Mouse (Mus musculus): ENCODE data around the gene Hunk. TPM values are rescaled to one million over a fixed set of nuclear protein-coding genes. Genes with fewer than 3 reads are reported as not detected.

The Hunk gene
- polyA plus RNA-seq, 1 experiment from 2014 or later: 13.6 TPM

DNA sequence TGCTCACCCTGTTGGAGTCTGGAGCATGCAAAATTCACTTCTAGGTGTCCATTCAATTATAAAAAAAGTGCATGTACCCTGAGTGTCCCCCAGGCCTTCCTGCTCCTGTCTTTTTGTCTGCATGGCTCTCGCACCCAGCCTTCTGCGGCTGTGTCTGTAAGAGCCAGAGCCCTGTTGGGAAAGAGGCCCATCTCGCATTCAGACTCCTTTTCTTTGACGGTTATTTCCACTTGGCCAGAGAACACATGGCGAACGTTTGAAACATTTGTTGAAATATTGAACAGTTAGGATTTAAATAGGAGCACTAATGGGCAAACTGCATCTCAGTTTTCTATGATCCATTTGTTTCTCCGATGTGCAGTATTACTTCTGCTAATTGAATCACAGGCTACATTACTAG is 99.3 kb downstream of the Hunk start:
- no peak overlapping the region for H3K9ac ChIP-seq (replicated peaks)
- no peak overlapping the region for H3K4me3 ChIP-seq
- no peak overlapping the region for H3K4me2 ChIP-seq (replicated peaks)
- H3K36me3 ChIP-seq: peaks cover 24% of the 10 kb centered on the region
- H3K9me3 ChIP-seq: no peaks in the 10 kb centered on the region
- 0 out of 2 replicates have a peak, but pooled peaks have one; percentile 33 for ATAC-seq (replicated peaks)
- 55% methylated on average over 7 of the region's 7 CpGs for WGBS
- no peaks in the 10 kb centered on the region for H3K27me3 ChIP-seq
- peak overlapping the region; percentile 49; the same call in 1 of the 2 replicates for H3K27ac ChIP-seq (replicated peaks)
- 0 out of 2 replicates have a peak, but pooled peaks cover 5% of the 10 kb centered on the region for H3K4me1 ChIP-seq

DNA sequence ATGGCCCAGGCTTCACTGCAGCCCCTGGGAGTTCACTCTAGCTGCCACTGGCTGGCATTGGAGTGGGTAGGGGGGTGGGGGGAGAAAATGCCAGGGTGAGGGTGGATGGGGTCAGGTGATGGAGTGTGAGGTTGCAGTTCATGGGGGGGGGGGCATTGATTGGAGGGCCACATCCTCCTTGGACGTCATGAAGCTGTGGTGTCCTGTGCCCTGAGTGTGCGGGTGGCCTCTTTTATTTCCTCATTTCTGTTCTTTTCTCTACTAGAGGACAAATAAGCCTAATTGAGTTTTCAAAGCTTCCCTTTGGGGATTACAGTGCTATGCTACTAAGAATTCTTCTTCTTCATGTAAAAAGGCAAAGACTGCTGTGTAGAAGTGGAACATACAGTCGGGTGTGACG is 99.8 kb downstream of the Hunk start:
- H3K27ac ChIP-seq (replicated peaks): peak overlapping the region; percentile 0; the same call in 1 of the 2 replicates
- H3K4me2 ChIP-seq (replicated peaks): no peak overlapping the region
- ATAC-seq (replicated peaks): no peak
- no peak overlapping the region for H3K9ac ChIP-seq (replicated peaks)
- H3K4me3 ChIP-seq: no peak overlapping the region
- H3K27me3 ChIP-seq: no peaks in the 10 kb centered on the region
- WGBS: 80% methylated on average over 4 of the region's 4 CpGs
- 0 out of 2 replicates have a peak, but pooled peaks cover 5% of the 10 kb centered on the region for H3K4me1 ChIP-seq
- H3K36me3 ChIP-seq: peaks cover 22% of the 10 kb centered on the region
- H3K9me3 ChIP-seq: no peaks in the 10 kb centered on the region

DNA sequence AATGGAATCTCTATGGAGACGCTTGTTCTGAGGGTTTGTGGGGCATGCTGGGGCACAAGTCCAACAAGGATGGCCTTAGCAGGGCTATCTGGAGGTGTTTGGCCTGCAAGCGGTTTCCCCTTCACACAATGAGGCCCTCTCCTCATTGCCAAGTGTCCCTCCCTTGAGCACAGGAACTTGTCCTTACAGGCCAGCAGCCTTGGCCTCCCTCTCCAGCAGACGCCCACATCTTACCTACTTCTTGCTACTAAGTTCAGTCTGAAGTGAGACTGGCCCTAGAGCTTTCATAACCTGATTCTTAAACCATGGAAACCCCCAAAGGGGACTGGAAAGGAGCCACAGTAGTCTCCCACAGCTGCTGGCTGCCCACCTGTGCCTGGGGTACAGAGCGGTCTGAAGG is 104.3 kb downstream of the Hunk start:
- no peak for ATAC-seq (replicated peaks)
- Histone ChIP-seq H3K9ac (replicated peaks) (no peak overlapping the region), H3K4me3 (no peak overlapping the region), H3K9me3 (no peaks in the 10 kb centered on the region), H3K27me3 (no peaks in the 10 kb centered on the region), H3K27ac (replicated peaks) (no peak overlapping the region), H3K4me1 (peaks cover 19% of the 10 kb centered on the region), H3K36me3 (peaks cover 14% of the 10 kb centered on the region), H3K4me2 (replicated peaks) (no peak overlapping the region)
- 78% methylated on average over 4 of the region's 4 CpGs for WGBS

- ATAC-seq (replicated peaks): peak; percentile 51; the same call in 1 of the 2 replicates
- Histone ChIP-seq H3K27ac (replicated peaks) (peak overlapping the region; percentile 56), H3K4me3 (no peak overlapping the region), H3K9me3 (no peaks in the 10 kb centered on the region), H3K4me2 (replicated peaks) (no peak overlapping the region), H3K36me3 (peaks cover 24% of the 10 kb centered on the region), H3K27me3 (no peaks in the 10 kb centered on the region), H3K4me1 (peaks cover 18% of the 10 kb centered on the region), H3K9ac (replicated peaks) (no peak overlapping the region)
- 10% methylated on average over 5 of the region's 5 CpGs for WGBS
Measured at GRCm38 (mm10) chr16:90491898-90492499, 106.2 kb downstream of the Hunk start.

- H3K4me3 ChIP-seq: no peak overlapping the region
- H3K27ac ChIP-seq (replicated peaks): no peak overlapping the region
- H3K4me2 ChIP-seq (replicated peaks): no peak overlapping the region
- 37% methylated on average over 11 of the region's 11 CpGs for WGBS
- ATAC-seq (replicated peaks): peak; percentile 34; the same call in 1 of the 2 replicates
- H3K27me3 ChIP-seq: no peaks in the 10 kb centered on the region
- H3K36me3 ChIP-seq: peaks cover 35% of the 10 kb centered on the region
- H3K9ac ChIP-seq (replicated peaks): no peak overlapping the region
- peaks cover 7% of the 10 kb centered on the region for H3K4me1 ChIP-seq
- no peaks in the 10 kb centered on the region for H3K9me3 ChIP-seq
Measured at GRCm38 (mm10) chr16:90496930-90497329, 111.1 kb downstream of the Hunk start.

GRCm38 (mm10) chr16:90497749-90498464 is 112.1 kb downstream of the Hunk start:
- no peak for ATAC-seq (replicated peaks)
- Histone ChIP-seq H3K9me3 (no peaks in the 10 kb centered on the region), H3K36me3 (peaks cover 35% of the 10 kb centered on the region), H3K9ac (replicated peaks) (no peak overlapping the region), H3K27me3 (no peaks in the 10 kb centered on the region), H3K4me2 (replicated peaks) (no peak overlapping the region), H3K4me3 (no peak overlapping the region), H3K4me1 (no peaks in the 10 kb centered on the region), H3K27ac (replicated peaks) (no peak overlapping the region)
- 81% methylated on average over 16 of the region's 16 CpGs for WGBS

GRCm38 (mm10) chr16:90500809-90501208 is 115.0 kb downstream of the Hunk start:
- H3K36me3 ChIP-seq: peaks cover 21% of the 10 kb centered on the region
- H3K4me2 ChIP-seq (replicated peaks): no peak overlapping the region
- no peaks in the 10 kb centered on the region for H3K9me3 ChIP-seq
- no peaks in the 10 kb centered on the region for H3K27me3 ChIP-seq
- no peaks in the 10 kb centered on the region for H3K4me1 ChIP-seq
- WGBS: 59% methylated on average over 6 of the region's 6 CpGs
- H3K4me3 ChIP-seq: no peak overlapping the region
- H3K9ac ChIP-seq (replicated peaks): no peak overlapping the region
- peak; percentile 33; the same call in 1 of the 2 replicates for ATAC-seq (replicated peaks)
- H3K27ac ChIP-seq (replicated peaks): no peak overlapping the region

DNA sequence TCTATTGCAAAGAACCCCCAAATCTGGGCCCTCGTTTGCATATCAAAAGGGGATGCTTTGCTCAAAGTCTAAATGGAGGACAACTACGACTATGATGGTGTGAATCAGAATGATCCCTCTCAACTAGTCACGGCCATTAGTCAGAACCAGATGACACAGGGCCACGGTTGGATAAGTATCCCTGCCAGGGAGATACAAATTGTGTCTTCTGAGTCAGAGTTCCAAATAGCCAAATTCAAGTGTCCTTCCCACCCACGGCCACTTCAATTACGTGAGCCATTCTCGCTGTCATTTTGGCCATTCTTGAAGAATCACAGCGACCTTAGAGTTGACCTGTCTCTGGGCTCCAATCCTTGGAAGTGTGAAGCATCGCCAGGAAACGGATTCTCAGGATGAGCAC is 119.4 kb downstream of the Hunk start:
- H3K36me3 ChIP-seq: no peaks in the 10 kb centered on the region
- H3K4me3 ChIP-seq: no peak overlapping the region
- H3K27me3 ChIP-seq: no peaks in the 10 kb centered on the region
- ATAC-seq (replicated peaks): no peak
- H3K9ac ChIP-seq (replicated peaks): no peak overlapping the region
- no peak overlapping the region for H3K4me2 ChIP-seq (replicated peaks)
- no peaks in the 10 kb centered on the region for H3K4me1 ChIP-seq
- H3K9me3 ChIP-seq: no peaks in the 10 kb centered on the region
- WGBS: 76% methylated on average over 10 of the region's 10 CpGs
- no peak overlapping the region for H3K27ac ChIP-seq (replicated peaks)

DNA sequence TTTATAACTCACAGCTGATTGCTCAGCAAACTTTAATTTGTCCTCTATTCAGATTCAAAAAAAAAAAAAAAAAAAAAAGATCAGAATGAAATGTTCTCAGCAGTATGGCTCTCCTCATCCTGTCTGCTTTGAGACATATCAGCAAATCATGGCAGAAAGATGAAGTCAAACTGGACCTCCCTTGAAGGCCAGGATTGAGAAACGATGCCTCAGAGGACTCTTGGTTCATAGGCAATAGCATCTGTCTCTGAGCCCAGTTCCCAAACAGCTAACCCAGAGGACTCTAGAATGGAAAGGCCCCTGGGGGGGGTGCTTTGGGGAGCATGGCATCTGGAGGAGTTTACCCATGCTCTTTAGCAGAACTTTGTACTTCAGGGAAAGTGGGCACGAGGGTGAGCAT is 119.9 kb downstream of the Hunk start:
- ATAC-seq (replicated peaks): no peak
- 97% methylated on average over 2 of the region's 2 CpGs for WGBS
- H3K4me3 ChIP-seq: no peak overlapping the region

GRCm38 (mm10) chr16:90511551-90512296 is 125.9 kb downstream of the Hunk start:
- Histone ChIP-seq H3K9ac (replicated peaks) (no peak overlapping the region), H3K36me3 (no peaks in the 10 kb centered on the region), H3K4me2 (replicated peaks) (no peak overlapping the region), H3K9me3 (no peaks in the 10 kb centered on the region), H3K4me3 (no peak overlapping the region), H3K27ac (replicated peaks) (no peak overlapping the region), H3K4me1 (no peaks in the 10 kb centered on the region), H3K27me3 (no peaks in the 10 kb centered on the region)
- ATAC-seq (replicated peaks): no peak
- WGBS: 86% methylated on average over 19 of the region's 19 CpGs

More for the DNA sequence above, 119.9 kb downstream of the Hunk start:
- H3K9me3 ChIP-seq: no peaks in the 10 kb centered on the region
- no peaks in the 10 kb centered on the region for H3K27me3 ChIP-seq
- no peaks in the 10 kb centered on the region for H3K36me3 ChIP-seq
- no peaks in the 10 kb centered on the region for H3K4me1 ChIP-seq
- H3K27ac ChIP-seq (replicated peaks): no peak overlapping the region
- no peak overlapping the region for H3K9ac ChIP-seq (replicated peaks)
- H3K4me2 ChIP-seq (replicated peaks): no peak overlapping the region

DNA sequence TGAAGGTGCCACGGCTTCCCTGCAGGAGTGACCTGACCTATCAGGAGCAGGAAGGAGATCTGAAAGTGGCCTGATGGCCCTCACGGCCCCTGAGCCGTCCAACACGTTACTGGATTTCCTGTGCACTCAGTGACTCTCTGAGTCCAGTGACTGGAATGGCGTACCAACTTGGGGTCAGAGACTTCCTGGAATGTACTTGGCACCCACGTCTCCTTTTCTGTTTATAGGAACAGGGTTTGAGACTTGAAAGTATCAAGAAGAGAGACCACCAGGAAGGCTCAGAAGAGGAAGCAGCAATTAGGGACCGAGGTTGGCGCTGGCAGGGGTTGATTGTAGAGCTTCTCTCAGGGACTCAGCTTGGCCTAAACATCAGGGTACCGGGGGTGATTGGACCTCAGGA is 131.2 kb downstream of the Hunk start:
- Histone ChIP-seq H3K4me3 (no peak overlapping the region), H3K9me3 (no peaks in the 10 kb centered on the region), H3K27ac (replicated peaks) (no peak overlapping the region), H3K4me2 (replicated peaks) (no peak overlapping the region), H3K36me3 (no peaks in the 10 kb centered on the region), H3K9ac (replicated peaks) (no peak overlapping the region), H3K27me3 (no peaks in the 10 kb centered on the region), H3K4me1 (peaks cover 30% of the 10 kb centered on the region)
- 80% methylated on average over 9 of the region's 9 CpGs for WGBS
- no peak for ATAC-seq (replicated peaks)

DNA sequence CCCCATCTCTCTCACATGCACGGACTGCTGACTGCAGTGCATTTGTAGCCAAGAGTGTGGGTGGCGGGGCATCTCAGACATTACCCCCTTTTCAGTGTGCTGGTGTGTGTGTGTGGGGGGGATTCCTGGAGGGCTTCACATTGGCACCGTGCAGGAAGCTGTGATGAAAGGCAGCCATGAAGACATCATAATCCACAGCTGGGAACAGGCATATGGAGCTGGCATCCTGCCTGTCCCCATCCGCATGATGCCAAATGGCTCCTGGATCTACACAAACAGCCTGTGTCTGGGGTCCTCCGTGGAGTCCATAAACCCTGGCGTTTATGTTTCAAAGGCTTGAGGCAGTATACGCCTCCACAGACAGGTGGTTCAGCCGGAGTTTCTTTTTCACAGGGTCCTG is 132.4 kb downstream of the Hunk start:
- Histone ChIP-seq H3K4me1 (peaks cover 37% of the 10 kb centered on the region), H3K9ac (replicated peaks) (no peak overlapping the region), H3K27ac (replicated peaks) (peak overlapping the region; percentile 43), H3K36me3 (no peaks in the 10 kb centered on the region), H3K4me2 (replicated peaks) (no peak overlapping the region), H3K4me3 (no peak overlapping the region), H3K27me3 (no peaks in the 10 kb centered on the region), H3K9me3 (no peaks in the 10 kb centered on the region)
- WGBS: 43% methylated on average over 8 of the region's 8 CpGs
- ATAC-seq (replicated peaks): peak; percentile 55
